Mouse (Mus musculus) erythroblast, embryonic 14.5 days (primary cell): ENCODE results near the gene Napsa. TPM values are rescaled to one million over a fixed set of nuclear protein-coding genes. Genes with fewer than 3 reads are reported as not detected.

Source experiments
- H3K27me3 ChIP-seq: 2 replicates; pipeline ENCODE4 v1.6.1; 2012; ENCODE audit warnings: inconsistent platforms; ENCODE audit not compliant: control insufficient read depth
- H3K36me3 ChIP-seq: 2 replicates; pipeline ENCODE4 v1.6.1; 2012; ENCODE audit warnings: mild to moderate bottlenecking, inconsistent platforms; ENCODE audit not compliant: control insufficient read depth
- H3K4me1 ChIP-seq: 2 replicates; pipeline ENCODE4 v1.6.1; 2012; ENCODE audit warnings: inconsistent platforms; ENCODE audit not compliant: control insufficient read depth
- H3K4me3 ChIP-seq: replicated peaks from 2 replicates; pipeline ENCODE3; 2012; ENCODE audit warnings: moderate library complexity, mild to moderate bottlenecking, inconsistent platforms
- H3K9me3 ChIP-seq: 2 replicates; pipeline ENCODE4 v1.6.1; 2012; ENCODE audit warnings: low read length, inconsistent platforms, mixed read lengths; ENCODE audit not compliant: control insufficient read depth
- GATA1 ChIP-seq: IDR thresholded peaks from 2 replicates; pipeline ENCODE4 v1.6.1; 2012; ENCODE audit warnings: low read length, inconsistent platforms, mixed read lengths
- TAL1 ChIP-seq: IDR thresholded peaks from 3 replicates; pipeline ENCODE4 v1.6.1; 2012; ENCODE audit warnings: low read length, inconsistent platforms, mixed read lengths
- polyA plus RNA-seq: library from polyadenylated mRNA; stranded (reverse); fragments of >175 nt; gene quantifications from 2 replicates; pipeline ENCODE4 v1.2.3, GENCODE M21; 2012

The Napsa gene
- polyA plus RNA-seq, 1 experiment, result 0.21 TPM

GRCm38 (mm10) chr7:44633407-44633806 lies 61.2 kb downstream of the Napsa start:
- Histone ChIP-seq H3K4me3 (no peak overlapping the region), H3K9me3 (no peaks in the 10 kb centered on the region), H3K36me3 (no peaks in the 10 kb centered on the region), H3K27me3 (peaks cover 11% of the 10 kb centered on the region), H3K4me1 (no peaks in the 10 kb centered on the region)
- TF ChIP-seq TAL1 (no peak), GATA1 (no peak)

Other genes with a start within 250 kb of the Napsa start
- gene Syt3, start 188.3 kb upstream of the Napsa start, polyA plus RNA-seq, result not detected in 2 replicates
- 0.04 and 0.06 TPM in 2 replicates for gene 1700008O03Rik, start 186.6 kb upstream of the Napsa start, polyA plus RNA-seq
- gene Lrrc4b, start 143.4 kb upstream of the Napsa start, polyA plus RNA-seq, result not detected in 2 replicates
- 0.17 and 0.50 TPM in 2 replicates for gene Aspdh, start 107.0 kb upstream of the Napsa start, polyA plus RNA-seq
- gene Josd2, start 104.4 kb upstream of the Napsa start, polyA plus RNA-seq, result 1,062 and 1,188 TPM in 2 replicates
- gene Emc10, start 75.9 kb upstream of the Napsa start, polyA plus RNA-seq, result 26.0 and 30.5 TPM in 2 replicates
- 0.16 TPM in 1 of 2 replicates, not detected in the other for gene Fam71e1, start 75.8 kb upstream of the Napsa start, polyA plus RNA-seq
- gene Mybpc2, start 47.7 kb upstream of the Napsa start, polyA plus RNA-seq, result not detected in 2 replicates
- gene Spib, start 40.3 kb upstream of the Napsa start, polyA plus RNA-seq, result 0.08 TPM in 2 replicates
- gene Pold1, start 23.5 kb upstream of the Napsa start, polyA plus RNA-seq, result 24.0 and 25.1 TPM in 2 replicates
- gene Nr1h2, start 18.4 kb upstream of the Napsa start, polyA plus RNA-seq, result 49.7 and 62.9 TPM in 2 replicates
- gene Kcnc3, start 18.3 kb downstream of the Napsa start, polyA plus RNA-seq, result 0.01 TPM in 2 replicates
- gene Myh14, start 98.5 kb downstream of the Napsa start, polyA plus RNA-seq, result under 0.01 TPM in 1 of 2 replicates, not detected in the other
- not detected in 2 replicates for gene Izumo2, start 136.4 kb downstream of the Napsa start, polyA plus RNA-seq
- gene Vrk3, start 176.0 kb downstream of the Napsa start, polyA plus RNA-seq, result 16.3 and 18.4 TPM in 2 replicates
- 0.03 and 0.07 TPM in 2 replicates for gene Zfp473, start 178.7 kb downstream of the Napsa start, polyA plus RNA-seq
- gene Nup62, start 243.7 kb downstream of the Napsa start, polyA plus RNA-seq, result 6.9 and 10.5 TPM in 2 replicates
- 0.12 and 0.13 TPM in 2 replicates for gene Il4i1, start 244.0 kb downstream of the Napsa start, polyA plus RNA-seq
- 9.7 and 12.0 TPM in 2 replicates for gene Atf5, start 244.3 kb downstream of the Napsa start, polyA plus RNA-seq